Mouse (Mus musculus) liver, embryonic 12.5 days (tissue): ENCODE data around the gene Cend1. TPM values are rescaled to one million over a fixed set of nuclear protein-coding genes. Genes with fewer than 3 reads are reported as not detected.
"Not testable (repeated sequence)": the region's sequence is repeated elsewhere in the genome, so short reads cannot be mapped to it uniquely, and the experiment has no call there.

ENCODE experiments used
- ATAC-seq: fragments of 200-750 bp; cut with Nextera tagmentation; 2 replicates; pipeline ENCODE4 v1.8.0; 2017; ENCODE audit warnings: moderate number of reproducible peaks, mild to moderate bottlenecking, moderate library complexity
- H3K27ac ChIP-seq: fragments of 300-500 bp; sonication (generic); 2 replicates; pipeline ENCODE4 v1.5.1; 2016; ENCODE audit warnings: mild to moderate bottlenecking
- H3K27me3 ChIP-seq: fragments of 300-500 bp; sonication (generic); replicated peaks from 2 replicates; pipeline ENCODE4 v1.6.1; 2016; ENCODE audit warnings: mild to moderate bottlenecking, moderate library complexity
- H3K36me3 ChIP-seq: fragments of 300-500 bp; sonication (generic); 2 replicates; pipeline ENCODE4 v1.6.1; 2016; ENCODE audit warnings: mild to moderate bottlenecking, moderate library complexity
- H3K4me1 ChIP-seq: fragments of 300-500 bp; sonication (generic); 2 replicates; pipeline ENCODE4 v1.6.1; 2016
- H3K4me2 ChIP-seq: fragments of 300-500 bp; sonication (generic); 2 replicates; pipeline ENCODE4 v1.6.1; 2016; ENCODE audit warnings: mild to moderate bottlenecking, moderate library complexity
- H3K4me3 ChIP-seq: fragments of 300-500 bp; sonication (generic); 2 replicates; pipeline ENCODE4 v1.5.1; 2016; ENCODE audit warnings: mild to moderate bottlenecking, moderate library complexity
- H3K9ac ChIP-seq: fragments of 300-500 bp; sonication (generic); 2 replicates; pipeline ENCODE4 v1.6.1; 2016; ENCODE audit warnings: mild to moderate bottlenecking, moderate library complexity
- H3K9me3 ChIP-seq: fragments of 300-500 bp; sonication (generic); replicated peaks from 2 replicates; pipeline ENCODE4 v1.6.1; 2016; ENCODE audit warnings: mild to moderate bottlenecking, moderate library complexity
- WGBS: fragments of 180-500 bp; shearing (Covaris S2); methylation state at CpG from one replicate; pipeline ENCODE4 v1.1.7; 2016; ENCODE audit not compliant: insufficient replicate concordance; 5-methylcytosine and 5-hydroxymethylcytosine counted together
- polyA plus RNA-seq: library from polyadenylated mRNA; unstranded; fragments of >200 nt; fragmentation: Nextera tagmentation; extraction: Ambion mirVana; gene quantifications from 2 replicates; pipeline ENCODE4 v1.2.1, GENCODE M21; 2016

Cend1 gene
- polyA plus RNA-seq, 1 experiment from 2014 or later = 0.10 TPM

DNA sequence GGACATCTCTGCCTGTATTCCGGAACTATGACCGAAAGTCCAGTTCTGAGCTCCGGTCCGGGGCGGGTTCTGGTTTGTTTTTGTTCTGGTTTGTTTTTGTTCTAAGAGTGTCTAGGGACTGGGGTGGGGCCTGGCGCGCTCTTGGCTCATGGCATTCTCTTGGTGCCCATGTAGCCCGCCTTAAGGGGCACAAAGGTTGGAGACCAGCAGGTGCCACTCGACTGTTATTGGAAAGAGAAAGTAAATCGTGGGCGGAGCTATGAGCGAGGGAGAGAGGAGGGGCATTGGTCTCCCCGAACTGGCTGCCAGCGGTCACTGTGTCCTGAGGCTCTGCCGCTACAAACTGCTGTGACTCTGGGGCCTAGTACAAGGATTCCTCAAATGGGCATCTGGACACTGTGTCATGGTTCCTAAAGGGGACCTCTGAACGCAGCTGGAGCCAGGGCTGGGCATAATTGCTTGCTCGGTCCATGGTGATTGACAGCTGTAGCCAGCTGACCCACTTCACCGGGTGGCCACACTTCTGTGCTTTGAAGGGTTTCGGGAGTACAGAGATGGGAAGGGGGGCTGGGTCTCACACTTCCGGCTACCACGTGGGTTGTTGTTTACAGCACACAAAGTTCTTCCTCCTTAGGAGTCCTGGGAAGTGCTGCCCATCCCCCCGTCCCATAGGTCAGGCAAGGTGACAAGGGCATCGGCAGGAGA is 26.5 kb upstream of the Cend1 start:
- ATAC-seq = peak; percentile 18
- H3K9ac ChIP-seq = peak overlapping the region; percentile 77
- H3K4me1 ChIP-seq = peaks cover 41% of the 10 kb centered on the region
- peaks cover 31% of the 10 kb centered on the region for H3K36me3 ChIP-seq
- H3K27ac ChIP-seq = peak overlapping the region; percentile 84
- WGBS = 3% methylated on average over 23 of the region's 23 CpGs
- H3K27me3 ChIP-seq = peaks cover 16% of the 10 kb centered on the region
- no peaks in the 10 kb centered on the region for H3K9me3 ChIP-seq
- H3K4me3 ChIP-seq = peak overlapping the region; percentile 70
- H3K4me2 ChIP-seq = peak overlapping the region; percentile 90

DNA sequence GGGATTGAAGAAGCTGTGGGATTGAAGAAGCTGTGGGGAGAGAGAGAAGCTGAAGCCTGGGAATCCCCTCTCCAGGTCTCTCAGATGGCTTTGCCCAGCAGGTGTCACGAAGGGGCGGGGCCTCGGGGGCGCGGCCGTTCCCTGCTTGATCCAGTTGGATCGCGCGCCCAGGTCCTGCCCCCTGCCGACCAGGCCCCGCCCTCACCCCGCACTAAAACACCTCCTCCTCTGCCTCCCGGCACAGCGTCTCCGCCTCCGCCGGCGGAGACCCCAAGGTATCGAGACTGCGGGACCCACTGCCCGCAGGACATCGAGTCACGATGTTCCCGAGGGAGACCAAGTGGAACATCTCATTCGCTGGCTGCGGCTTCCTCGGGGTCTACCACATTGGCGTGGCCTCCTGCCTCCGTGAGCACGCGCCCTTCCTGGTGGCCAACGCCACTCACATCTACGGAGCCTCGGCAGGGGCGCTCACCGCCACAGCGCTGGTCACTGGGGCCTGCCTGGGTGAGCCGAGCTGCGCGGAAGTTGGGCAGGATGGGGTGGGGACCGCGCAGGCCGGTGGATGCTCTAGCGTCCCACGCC is 25.8 kb upstream of the Cend1 start, which contains the start of gene Pnpla2:
Pnpla2 (plus strand) TSS at position 232 of the 585 bp plus-strand sequence.
- WGBS = 3% methylated on average over 45 of the region's 45 CpGs
- Histone ChIP-seq H3K4me3 (peak within 1 kb of the TSS; percentile 70), H3K36me3 (peaks cover 38% of the 10 kb centered on the region), H3K9me3 (no peaks in the 10 kb centered on the region), H3K4me2 (peak within 1 kb of the TSS; percentile 90), H3K9ac (peak within 1 kb of the TSS; percentile 77), H3K27ac (peak within 1 kb of the TSS; percentile 84), H3K27me3 (peaks cover 9% of the 10 kb centered on the region), H3K4me1 (peaks cover 47% of the 10 kb centered on the region)
- peak; percentile 88 for ATAC-seq

- Histone ChIP-seq H3K27ac (peak overlapping the region; percentile 42; the same call in 1 of the 2 replicates), H3K27me3 (no peaks in the 10 kb centered on the region), H3K4me2 (no peak overlapping the region), H3K9me3 (no peaks in the 10 kb centered on the region), H3K9ac (no peak overlapping the region), H3K4me1 (peaks cover 61% of the 10 kb centered on the region), H3K36me3 (peaks cover 43% of the 10 kb centered on the region), H3K4me3 (no peak overlapping the region)
- ATAC-seq = no peak
- WGBS = 71% methylated on average over 2 of the region's 2 CpGs
Measured at GRCm38 (mm10) chr7:141453636-141454035, 24.3 kb upstream of the Cend1 start.

GRCm38 (mm10) chr7:141451928-141452327 is 22.6 kb upstream of the Cend1 start:
- Histone ChIP-seq H3K4me3 (no peak overlapping the region), H3K4me2 (no peak overlapping the region), H3K27me3 (no peaks in the 10 kb centered on the region), H3K4me1 (peaks cover 66% of the 10 kb centered on the region), H3K9ac (no peak overlapping the region), H3K36me3 (peaks cover 44% of the 10 kb centered on the region), H3K27ac (peak overlapping the region; percentile 55), H3K9me3 (no peaks in the 10 kb centered on the region)
- ATAC-seq = no peak

DNA sequence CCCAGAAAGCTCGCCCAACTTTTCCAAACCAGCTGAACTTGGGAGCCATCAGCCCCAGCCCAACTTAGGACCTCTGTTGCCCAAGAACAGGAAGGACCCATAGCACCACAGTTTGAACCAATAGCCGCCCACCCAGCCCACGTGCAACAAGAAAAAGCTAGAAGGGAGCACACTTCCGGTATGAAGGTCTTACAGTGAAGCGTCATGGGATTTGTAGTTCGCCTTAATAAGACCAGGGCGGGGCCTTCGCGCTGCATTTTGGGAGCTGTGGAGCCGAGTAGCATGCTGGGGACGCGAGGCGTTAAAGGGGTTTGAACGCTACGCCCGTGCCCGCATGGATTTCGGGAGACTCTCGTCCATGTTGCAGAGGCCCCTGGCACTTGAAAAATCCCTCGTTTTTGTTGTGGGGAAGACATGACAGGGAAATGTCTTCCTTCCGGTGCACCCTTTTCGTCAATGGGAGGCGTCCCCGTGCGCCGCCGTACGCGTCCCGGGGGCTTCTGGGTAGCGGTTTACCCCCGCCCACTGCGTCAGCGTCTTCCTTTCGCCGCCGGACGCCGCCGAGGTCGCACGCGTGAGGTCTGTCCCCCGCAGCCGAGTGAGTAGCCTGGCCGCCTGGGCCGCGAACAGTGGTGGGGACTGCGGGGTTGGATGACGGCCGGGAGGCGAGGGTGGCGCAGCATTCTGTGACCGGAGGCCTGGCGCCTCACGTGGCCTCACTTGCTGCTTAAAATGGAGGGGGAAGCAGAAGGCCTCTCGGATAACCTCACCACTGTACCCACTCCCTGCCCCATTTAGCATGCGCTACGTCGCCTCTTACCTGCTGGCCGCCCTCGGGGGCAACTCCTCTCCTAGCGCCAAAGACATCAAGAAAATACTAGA is 18.1 kb upstream of the Cend1 start, which contains the start of gene Rplp2:
Rplp2 (plus strand) TSS at position 261 of the 882 bp plus-strand sequence.
- ATAC-seq = peak; percentile 85
- Histone ChIP-seq H3K36me3 (peaks cover 49% of the 10 kb centered on the region), H3K4me3 (peak within 1 kb of the TSS; percentile 90), H3K4me1 (peaks cover 76% of the 10 kb centered on the region), H3K27me3 (no peaks in the 10 kb centered on the region), H3K9ac (peak within 1 kb of the TSS; percentile 95), H3K4me2 (peak within 1 kb of the TSS; percentile 71), H3K27ac (peak within 1 kb of the TSS; percentile 90), H3K9me3 (no peaks in the 10 kb centered on the region)
- under 1% methylated on average over 63 of the region's 63 CpGs for WGBS

DNA sequence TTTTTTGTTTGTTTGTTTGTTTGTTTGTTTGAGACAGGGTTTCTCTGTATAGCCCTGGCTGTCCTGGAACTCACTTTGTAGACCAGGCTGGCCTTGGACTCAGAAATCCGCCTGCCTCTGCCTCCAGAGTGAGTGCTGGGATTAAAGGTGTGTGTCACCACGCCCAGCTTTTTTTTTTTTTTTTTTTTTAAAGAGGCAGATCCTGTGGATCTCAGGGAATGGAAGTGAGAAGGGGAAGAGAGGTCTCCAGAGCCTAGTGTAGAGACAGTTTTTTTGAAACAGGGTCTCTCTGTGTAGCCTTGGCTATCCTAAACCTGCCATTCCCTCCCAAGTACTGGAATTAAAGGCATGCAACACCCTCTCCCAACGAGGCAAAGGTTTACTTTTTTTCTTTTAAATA is 17.1 kb upstream of the Cend1 start:
- Histone ChIP-seq H3K4me1 (peaks cover 76% of the 10 kb centered on the region), H3K27ac (peak overlapping the region; percentile 90; the same call in 1 of the 2 replicates), H3K4me3 (peak overlapping the region; percentile 90; the same call in 1 of the 2 replicates), H3K36me3 (peaks cover 49% of the 10 kb centered on the region), H3K4me2 (peak overlapping the region; percentile 71)
- H3K27me3 ChIP-seq, H3K9ac ChIP-seq, ATAC-seq, H3K9me3 ChIP-seq: not testable (repeated sequence)
- 53% methylated on average over 3 of the region's 3 CpGs for WGBS

GRCm38 (mm10) chr7:141443828-141444237 is 14.5 kb upstream of the Cend1 start, which contains the start of gene Pidd1:
TSS of gene Pidd1 (minus strand) at chr7:141444025.
- peak within 1 kb of the TSS; percentile 75 for H3K27ac ChIP-seq
- WGBS = under 1% methylated on average over 25 of the region's 25 CpGs
- H3K4me1 ChIP-seq = peaks cover 62% of the 10 kb centered on the region
- H3K27me3 ChIP-seq = no peaks in the 10 kb centered on the region
- peak within 1 kb of the TSS; percentile 83 for H3K9ac ChIP-seq
- no peaks in the 10 kb centered on the region for H3K9me3 ChIP-seq
- peak; percentile 69 for ATAC-seq
- H3K36me3 ChIP-seq = peaks cover 49% of the 10 kb centered on the region
- H3K4me2 ChIP-seq = peak within 1 kb of the TSS; percentile 90
- H3K4me3 ChIP-seq = peak within 1 kb of the TSS; percentile 68

GRCm38 (mm10) chr7:141443081-141443821 is 14.0 kb upstream of the Cend1 start:
- peak overlapping the region; percentile 90 for H3K4me2 ChIP-seq
- ATAC-seq = peak; percentile 23
- 26% methylated on average over 12 of the region's 12 CpGs for WGBS
- H3K4me3 ChIP-seq = peak overlapping the region; percentile 68
- H3K36me3 ChIP-seq = peaks cover 49% of the 10 kb centered on the region
- peaks cover 57% of the 10 kb centered on the region for H3K4me1 ChIP-seq
- H3K9ac ChIP-seq = peak overlapping the region; percentile 83
- H3K27me3 ChIP-seq = no peaks in the 10 kb centered on the region
- H3K27ac ChIP-seq = peak overlapping the region; percentile 75
- H3K9me3 ChIP-seq = no peaks in the 10 kb centered on the region

- peak overlapping the region; percentile 68 for H3K4me3 ChIP-seq
- WGBS = 89% methylated on average over 13 of the region's 13 CpGs
- ATAC-seq = no peak
- no peaks in the 10 kb centered on the region for H3K27me3 ChIP-seq
- 0 out of 2 replicates have a peak overlapping the region, but pooled peaks have one; percentile 75 for H3K27ac ChIP-seq
- H3K4me2 ChIP-seq = peak overlapping the region; percentile 90
- H3K9me3 ChIP-seq = no peaks in the 10 kb centered on the region
- peaks cover 67% of the 10 kb centered on the region for H3K4me1 ChIP-seq
- H3K9ac ChIP-seq = peak overlapping the region; percentile 83
- H3K36me3 ChIP-seq = peaks cover 52% of the 10 kb centered on the region
Measured at GRCm38 (mm10) chr7:141442199-141442598, 12.9 kb upstream of the Cend1 start.

DNA sequence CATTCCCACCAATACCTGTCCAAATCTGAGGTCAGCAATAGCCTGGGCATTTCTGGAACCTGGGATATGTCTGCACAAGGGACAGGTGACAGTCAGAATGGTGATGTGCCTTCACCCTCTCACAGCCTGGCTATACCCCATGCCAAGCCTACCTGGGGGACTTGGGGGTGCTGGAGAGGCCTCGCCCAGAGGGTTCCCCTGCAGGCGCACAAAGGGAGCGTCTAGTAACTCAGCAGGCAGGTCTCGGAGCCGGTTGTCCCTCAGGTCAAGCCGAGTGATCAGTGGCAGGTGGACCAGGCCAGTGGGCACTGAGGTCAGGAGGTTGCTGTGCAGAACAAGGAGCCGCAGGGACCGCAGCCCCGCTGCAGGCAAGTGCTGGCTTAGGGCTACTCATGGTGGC is 12.2 kb upstream of the Cend1 start:
- no peak for ATAC-seq
- H3K27me3 ChIP-seq = no peaks in the 10 kb centered on the region
- no peaks in the 10 kb centered on the region for H3K9me3 ChIP-seq
- H3K4me2 ChIP-seq = peak overlapping the region; percentile 90
- no peak overlapping the region for H3K27ac ChIP-seq
- peaks cover 70% of the 10 kb centered on the region for H3K4me1 ChIP-seq
- peaks cover 52% of the 10 kb centered on the region for H3K36me3 ChIP-seq
- peak overlapping the region; percentile 68; the same call in 1 of the 2 replicates for H3K4me3 ChIP-seq
- peak overlapping the region; percentile 83; the same call in 1 of the 2 replicates for H3K9ac ChIP-seq
- 93% methylated on average over 9 of the region's 9 CpGs for WGBS

GRCm38 (mm10) chr7:141440613-141441012 is 11.3 kb upstream of the Cend1 start:
- Histone ChIP-seq H3K4me3 (no peak overlapping the region), H3K9ac (peak overlapping the region; percentile 83; the same call in 1 of the 2 replicates), H3K4me2 (no peak overlapping the region), H3K4me1 (peaks cover 72% of the 10 kb centered on the region), H3K36me3 (peaks cover 52% of the 10 kb centered on the region), H3K27me3 (no peaks in the 10 kb centered on the region), H3K9me3 (no peaks in the 10 kb centered on the region), H3K27ac (no peak overlapping the region)
- no peak for ATAC-seq
- 46% methylated on average over 6 of the region's 6 CpGs for WGBS
